Mouse (Mus musculus): ENCODE data around the gene Defa30. TPM values are rescaled to one million over a fixed set of nuclear protein-coding genes. Genes with fewer than 3 reads are reported as not detected.
"Not testable (repeated sequence)": the region's sequence is repeated elsewhere in the genome, so short reads cannot be mapped to it uniquely, and the experiment has no call there.

The Defa30 gene
- total RNA-seq (2014; fragmentation: Nextera tagmentation) (not detected in 2 replicates), total RNA-seq (2017) (not detected in 2 replicates)

DNA sequence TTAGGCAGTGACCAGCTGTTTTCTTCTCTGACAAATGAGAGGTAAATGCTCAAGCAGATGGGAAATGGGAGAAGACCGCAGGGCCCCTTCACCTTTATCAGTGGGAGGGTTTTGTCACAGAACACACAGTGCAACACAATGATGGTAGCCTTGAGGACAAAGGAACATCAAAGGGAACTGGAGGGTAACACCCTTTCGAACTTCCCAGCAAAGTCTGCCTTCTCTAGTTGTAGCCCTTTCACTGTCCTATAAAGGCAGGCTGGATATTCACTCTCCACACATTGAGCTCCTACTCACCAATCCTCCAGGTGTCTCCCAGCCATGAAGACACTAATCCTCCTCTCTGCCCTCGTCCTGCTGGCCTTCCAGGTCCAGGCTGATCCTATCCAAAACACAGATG lies at the start of gene Defa30:
TSS of gene Defa30 (plus strand) at position 301 of the 400 bp plus-strand sequence.
- ATAC-seq (replicated peaks; ENCODE audit: low FRiP score, low TSS enrichment, poor library complexity, severe bottlenecking), result not testable (repeated sequence)

DNA sequence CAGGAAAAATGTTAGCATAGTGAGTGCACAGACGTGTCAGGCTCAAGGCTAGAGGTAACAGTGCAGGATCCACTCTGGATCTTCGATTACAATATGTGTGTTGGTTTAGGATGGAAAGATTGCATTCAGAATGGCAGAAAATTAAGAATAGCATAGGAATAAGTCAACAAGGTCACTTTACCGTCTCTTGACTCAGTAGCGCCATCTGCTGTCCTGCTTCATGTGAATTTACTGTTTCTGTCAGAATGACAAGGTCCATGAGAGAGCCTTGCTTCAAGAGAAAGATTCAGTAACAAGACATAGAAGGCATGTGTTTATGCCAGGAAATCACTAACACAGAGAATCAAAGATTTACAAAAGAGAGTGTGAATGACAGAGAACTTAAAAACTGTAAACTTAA lies 41.3 kb upstream of the Defa30 start:
- ATAC-seq (replicated peaks; ENCODE audit: low FRiP score, low TSS enrichment, poor library complexity, severe bottlenecking), result no peak

DNA sequence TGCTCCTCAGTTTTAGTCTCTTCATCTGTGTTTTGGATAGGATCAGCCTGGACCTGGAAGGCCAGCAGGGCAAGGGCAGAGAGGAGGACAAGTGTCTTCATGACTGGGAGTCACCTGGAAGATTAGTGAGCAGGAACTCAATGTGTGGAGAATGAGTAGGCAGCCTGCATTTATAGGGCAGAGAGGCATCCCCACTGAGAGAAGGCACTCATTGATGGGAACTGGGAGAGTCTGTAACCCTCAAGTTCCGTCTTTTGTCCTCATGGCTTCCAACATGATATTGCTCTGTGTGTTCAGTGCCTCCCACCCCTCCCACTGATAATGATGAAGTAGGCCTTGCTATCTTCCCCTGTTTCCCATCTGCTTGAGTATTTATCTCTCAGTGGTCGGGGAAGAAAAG lies 38.5 kb upstream of the Defa30 start, which contains the start of gene Gm14851:
TSS of gene Gm14851 (minus strand) at position 101 of the 400 bp plus-strand sequence.
- ATAC-seq (replicated peaks; ENCODE audit: low FRiP score, low TSS enrichment, poor library complexity, severe bottlenecking), result not testable (repeated sequence)

DNA sequence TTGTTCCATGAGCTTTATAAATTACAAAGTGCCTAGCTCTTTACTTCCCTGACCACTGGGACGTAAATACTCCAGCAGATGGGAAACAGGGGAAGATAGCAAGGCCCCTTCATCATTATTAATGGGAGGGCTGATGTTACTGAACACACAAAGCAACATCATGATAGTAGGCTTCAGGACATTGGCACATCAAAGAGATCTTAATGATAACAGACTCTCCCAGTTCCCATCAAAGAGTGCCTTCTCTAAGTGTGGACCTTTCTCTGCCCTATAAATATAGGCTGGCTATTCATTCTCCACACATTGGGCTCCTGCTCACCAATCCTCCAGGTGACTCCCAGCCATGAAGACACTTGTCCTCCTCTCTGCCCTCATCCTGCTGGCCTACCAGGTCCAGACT lies 27.5 kb downstream of the Defa30 start, which contains the start of gene Defa22:
TSS of gene Defa22 (plus strand) at position 301 of the 400 bp plus-strand sequence.
- not testable (repeated sequence) for ATAC-seq (replicated peaks; ENCODE audit: low FRiP score, low TSS enrichment, poor library complexity, severe bottlenecking)

Other genes with a start within 250 kb of the Defa30 start
- not detected in 2 replicates for gene Defb33, start 242.0 kb upstream of the Defa30 start, total RNA-seq (2014; fragmentation: Nextera tagmentation)
- gene Defb33, start 242.0 kb upstream of the Defa30 start, total RNA-seq (2017), result not detected in 2 replicates
- gene Gm15056, start 232.0 kb upstream of the Defa30 start, total RNA-seq (2014; fragmentation: Nextera tagmentation), result not detected in 2 replicates
- gene Gm15056, start 232.0 kb upstream of the Defa30 start, total RNA-seq (2017), result not detected in 2 replicates
- gene Gm6040, start 212.6 kb upstream of the Defa30 start, total RNA-seq (2014; fragmentation: Nextera tagmentation), result not detected in 2 replicates
- not detected in 2 replicates for gene Gm6040, start 212.6 kb upstream of the Defa30 start, total RNA-seq (2017)
- gene AY761185, start 189.9 kb upstream of the Defa30 start, total RNA-seq (2014; fragmentation: Nextera tagmentation), result not detected in 2 replicates
- gene AY761185, start 189.9 kb upstream of the Defa30 start, total RNA-seq (2017), result not detected in 2 replicates
- not detected in 2 replicates for gene Defa21, start 109.1 kb upstream of the Defa30 start, total RNA-seq (2014; fragmentation: Nextera tagmentation)
- gene Defa21, start 109.1 kb upstream of the Defa30 start, total RNA-seq (2017), result not detected in 2 replicates
- not detected in 2 replicates for gene Defa23, start 79.6 kb upstream of the Defa30 start, total RNA-seq (2014; fragmentation: Nextera tagmentation)
- not detected in 2 replicates for gene Defa23, start 79.6 kb upstream of the Defa30 start, total RNA-seq (2017)
- not detected in 2 replicates for gene Defa35, start 69.6 kb upstream of the Defa30 start, total RNA-seq (2014; fragmentation: Nextera tagmentation)
- not detected in 2 replicates for gene Defa35, start 69.6 kb upstream of the Defa30 start, total RNA-seq (2017)
- gene Defa25, start 50.2 kb upstream of the Defa30 start, total RNA-seq (2014; fragmentation: Nextera tagmentation), result not detected in 2 replicates
- not detected in 2 replicates for gene Defa25, start 50.2 kb upstream of the Defa30 start, total RNA-seq (2017)
- not detected in 2 replicates for gene Gm14851, start 38.6 kb upstream of the Defa30 start, total RNA-seq (2014; fragmentation: Nextera tagmentation)
- gene Gm14851, start 38.6 kb upstream of the Defa30 start, total RNA-seq (2017), result not detected in 2 replicates
- gene Defa22, start 27.6 kb downstream of the Defa30 start, total RNA-seq (2014; fragmentation: Nextera tagmentation), result not detected in 2 replicates
- not detected in 2 replicates for gene Defa22, start 27.6 kb downstream of the Defa30 start, total RNA-seq (2017)
- gene Defa31, start 57.0 kb downstream of the Defa30 start, total RNA-seq (2014; fragmentation: Nextera tagmentation), result not detected in 2 replicates
- gene Defa31, start 57.0 kb downstream of the Defa30 start, total RNA-seq (2017), result not detected in 2 replicates
- gene Gm15293, start 66.9 kb downstream of the Defa30 start, total RNA-seq (2014; fragmentation: Nextera tagmentation), result not detected in 2 replicates
- not detected in 2 replicates for gene Gm15293, start 66.9 kb downstream of the Defa30 start, total RNA-seq (2017)
- gene Gm15292, start 115.1 kb downstream of the Defa30 start, total RNA-seq (2014; fragmentation: Nextera tagmentation), result not detected in 2 replicates
- gene Gm15292, start 115.1 kb downstream of the Defa30 start, total RNA-seq (2017), result not detected in 2 replicates
- gene Defa27, start 180.9 kb downstream of the Defa30 start, total RNA-seq (2014; fragmentation: Nextera tagmentation), result not detected in 2 replicates
- gene Defa27, start 180.9 kb downstream of the Defa30 start, total RNA-seq (2017), result not detected in 2 replicates
- gene Defa29, start 192.4 kb downstream of the Defa30 start, total RNA-seq (2014; fragmentation: Nextera tagmentation), result not detected in 2 replicates
- gene Defa29, start 192.4 kb downstream of the Defa30 start, total RNA-seq (2017), result not detected in 2 replicates
- gene Defa2, start 243.9 kb downstream of the Defa30 start, total RNA-seq (2014; fragmentation: Nextera tagmentation), result not detected in 2 replicates
- gene Defa2, start 243.9 kb downstream of the Defa30 start, total RNA-seq (2017), result not detected in 2 replicates

Data from megakaryocyte-erythroid progenitor cell, adult 5-6 weeks (primary cell).